Mouse (Mus musculus): ENCODE results near the gene Dync1li2. TPM values are rescaled to one million over a fixed set of nuclear protein-coding genes. Genes with fewer than 3 reads are reported as not detected.
A peak's percentile ranks its signal among the peaks of the same experiment; 100 is the strongest.

The Dync1li2 gene
- polyA plus RNA-seq, 1 experiment from 2014 or later, result 115 TPM

DNA sequence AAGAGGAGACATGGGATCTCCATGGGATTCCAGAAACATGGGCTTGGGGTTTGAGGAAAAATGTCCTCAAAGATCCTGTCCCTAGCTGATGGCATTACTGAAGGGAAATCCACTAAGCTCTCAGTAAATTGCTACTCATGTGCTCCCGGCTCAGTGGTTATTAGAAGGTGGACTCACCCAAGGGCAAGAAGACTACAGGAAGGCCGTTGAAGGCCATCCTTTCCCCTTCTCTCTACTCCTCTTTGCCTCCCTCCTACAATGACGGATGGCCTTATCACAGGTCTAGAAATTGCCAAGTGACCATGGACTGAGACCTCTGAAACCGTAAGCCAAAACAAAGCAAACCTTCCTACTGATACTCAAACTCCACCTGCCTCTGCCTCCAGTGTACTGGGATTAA lies 6.3 kb downstream of the Dync1li2 start:
- no peak overlapping the region for H3K4me3 ChIP-seq
- H3K27me3 ChIP-seq, result no peaks in the 10 kb centered on the region
- peaks cover 88% of the 10 kb centered on the region for H3K36me3 ChIP-seq
- peak overlapping the region; percentile 58; the same call in 1 of the 2 replicates for H3K27ac ChIP-seq
- peaks cover 38% of the 10 kb centered on the region for H3K4me1 ChIP-seq (replicated peaks)
- WGBS, result 95% methylated on average over 4 of the region's 4 CpGs
- no peak for ATAC-seq (ENCODE audit: low FRiP score)
- no peak overlapping the region for H3K4me2 ChIP-seq
- no peak overlapping the region; the same call in 1 of the 2 replicates for H3K9ac ChIP-seq
- no peaks in the 10 kb centered on the region for H3K9me3 ChIP-seq

DNA sequence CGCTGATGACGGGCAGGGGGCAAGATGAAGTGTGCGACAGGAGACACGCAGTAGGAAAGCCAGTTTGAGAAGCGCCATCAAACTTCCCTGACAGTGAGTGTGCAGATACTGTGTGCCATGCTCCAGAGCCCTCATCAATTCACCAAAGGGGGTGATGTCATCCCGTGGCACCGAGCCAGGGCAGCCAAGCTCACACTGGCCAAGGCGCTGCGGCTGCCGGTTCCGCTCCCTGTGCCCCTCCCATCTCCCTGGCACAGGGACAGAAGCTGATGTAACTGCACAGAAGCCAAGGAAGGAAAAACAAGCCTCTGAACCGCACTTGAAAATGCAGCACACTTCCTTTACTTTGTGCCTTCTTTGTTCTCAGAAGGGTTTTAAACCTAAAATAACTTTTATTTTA lies 6.8 kb downstream of the Dync1li2 start:
- Histone ChIP-seq H3K9me3 (no peaks in the 10 kb centered on the region), H3K4me2 (peak overlapping the region; percentile 8), H3K27ac (peak overlapping the region; percentile 66; the same call in 1 of the 2 replicates), H3K9ac (no peak overlapping the region), H3K4me1 (replicated peaks) (peaks cover 32% of the 10 kb centered on the region), H3K27me3 (no peaks in the 10 kb centered on the region), H3K4me3 (no peak overlapping the region), H3K36me3 (peaks cover 93% of the 10 kb centered on the region)
- 33% methylated on average over 12 of the region's 12 CpGs for WGBS
- ATAC-seq (ENCODE audit: low FRiP score), result peak; percentile 93

DNA sequence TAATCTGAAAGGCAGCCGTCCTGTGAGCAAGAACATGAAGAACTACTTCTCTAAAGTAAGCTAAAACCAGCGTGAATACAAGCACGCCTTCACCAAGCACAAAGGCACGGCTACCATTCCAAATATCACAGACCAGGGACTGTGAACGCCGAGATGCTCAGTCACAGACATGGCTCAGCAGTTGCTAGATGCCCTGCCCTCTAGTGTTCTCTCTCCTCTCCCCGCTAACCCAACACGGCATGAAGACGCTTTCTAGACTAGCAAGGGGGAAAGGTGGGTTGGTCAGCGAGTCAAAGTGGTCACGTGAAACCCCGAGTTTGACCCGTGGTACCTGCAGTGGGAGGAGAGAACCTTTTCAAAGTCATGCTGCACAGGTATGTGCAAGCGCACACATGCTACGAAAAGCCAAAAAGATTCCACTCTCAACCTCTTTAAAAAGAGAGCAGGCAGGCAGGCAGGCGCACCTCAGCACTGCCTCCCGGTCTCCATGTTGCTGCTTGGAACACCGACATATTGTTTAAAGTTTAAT lies 8.0 kb downstream of the Dync1li2 start:
- no peak overlapping the region for H3K4me3 ChIP-seq
- no peak overlapping the region for H3K27ac ChIP-seq
- no peaks in the 10 kb centered on the region for H3K9me3 ChIP-seq
- H3K27me3 ChIP-seq, result no peaks in the 10 kb centered on the region
- peaks cover 23% of the 10 kb centered on the region for H3K4me1 ChIP-seq (replicated peaks)
- no peak for ATAC-seq (ENCODE audit: low FRiP score)
- H3K9ac ChIP-seq, result no peak overlapping the region
- H3K36me3 ChIP-seq, result peaks cover 96% of the 10 kb centered on the region
- WGBS, result 89% methylated on average over 18 of the region's 18 CpGs
- no peak overlapping the region for H3K4me2 ChIP-seq

DNA sequence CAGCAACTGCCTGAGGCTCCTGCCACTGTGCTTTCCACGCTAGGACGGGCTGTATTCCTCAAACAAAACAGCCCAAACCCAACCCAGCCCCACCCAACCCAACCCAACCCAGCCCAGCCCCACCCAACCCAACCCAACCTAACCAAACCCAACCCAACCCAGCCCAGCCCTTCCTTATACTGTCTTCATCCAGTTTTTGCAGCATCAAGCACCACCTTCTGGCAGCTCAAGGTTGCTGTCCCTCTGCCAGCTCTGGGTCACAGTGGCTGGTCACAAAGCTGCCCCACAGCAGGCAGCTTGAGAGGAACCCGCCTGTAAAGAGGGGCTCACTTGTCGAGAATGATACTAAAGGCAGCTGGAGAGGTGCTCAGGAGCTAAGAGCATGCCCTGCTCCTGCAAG lies 8.6 kb downstream of the Dync1li2 start:
- H3K4me1 ChIP-seq (replicated peaks), result peaks cover 23% of the 10 kb centered on the region
- 87% methylated on average over 4 of the region's 4 CpGs for WGBS
- H3K36me3 ChIP-seq, result peaks cover 96% of the 10 kb centered on the region
- ATAC-seq (ENCODE audit: low FRiP score), result no peak
- no peak overlapping the region for H3K4me2 ChIP-seq
- H3K9me3 ChIP-seq, result no peaks in the 10 kb centered on the region
- no peak overlapping the region for H3K27ac ChIP-seq
- no peak overlapping the region for H3K4me3 ChIP-seq
- H3K27me3 ChIP-seq, result no peaks in the 10 kb centered on the region
- no peak overlapping the region for H3K9ac ChIP-seq

DNA sequence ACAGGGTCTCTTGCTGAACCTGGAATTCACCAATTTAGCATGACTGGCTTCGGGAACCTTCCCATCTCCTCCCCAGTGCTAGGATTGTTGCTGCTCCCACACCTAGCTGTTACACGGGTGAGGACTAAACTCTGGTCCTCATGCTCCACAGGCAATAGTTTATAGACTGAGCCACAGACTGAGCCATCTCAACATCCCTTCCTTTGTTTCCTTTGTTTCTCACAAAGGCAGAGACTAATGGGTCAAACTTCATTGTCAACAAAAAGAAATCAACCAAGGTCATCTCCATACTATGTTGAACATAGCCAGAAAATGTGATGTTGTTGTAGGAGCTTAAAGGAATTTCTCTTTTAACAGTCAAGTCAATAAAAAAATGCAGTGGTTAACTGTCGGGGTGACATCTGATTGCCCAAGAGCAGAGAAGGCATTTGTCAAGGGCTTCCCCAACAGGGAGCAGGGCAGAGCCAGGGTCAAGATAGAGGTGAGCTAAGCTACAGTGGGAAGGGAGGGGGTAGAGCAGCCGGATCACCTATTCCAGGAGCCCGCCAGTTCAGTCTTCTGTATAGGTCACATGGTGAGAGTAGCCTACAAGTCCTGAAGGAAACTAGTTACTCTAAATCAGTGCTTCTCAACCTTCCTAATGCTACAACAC lies 9.5 kb downstream of the Dync1li2 start:
- H3K4me1 ChIP-seq (replicated peaks), result peaks cover 23% of the 10 kb centered on the region
- H3K9me3 ChIP-seq, result no peaks in the 10 kb centered on the region
- 91% methylated on average over 5 of the region's 5 CpGs for WGBS
- H3K27ac ChIP-seq, result no peak overlapping the region
- H3K27me3 ChIP-seq, result no peaks in the 10 kb centered on the region
- no peak overlapping the region for H3K9ac ChIP-seq
- no peak overlapping the region for H3K4me3 ChIP-seq
- peaks cover 96% of the 10 kb centered on the region for H3K36me3 ChIP-seq
- ATAC-seq (ENCODE audit: low FRiP score), result no peak
- H3K4me2 ChIP-seq, result no peak overlapping the region

DNA sequence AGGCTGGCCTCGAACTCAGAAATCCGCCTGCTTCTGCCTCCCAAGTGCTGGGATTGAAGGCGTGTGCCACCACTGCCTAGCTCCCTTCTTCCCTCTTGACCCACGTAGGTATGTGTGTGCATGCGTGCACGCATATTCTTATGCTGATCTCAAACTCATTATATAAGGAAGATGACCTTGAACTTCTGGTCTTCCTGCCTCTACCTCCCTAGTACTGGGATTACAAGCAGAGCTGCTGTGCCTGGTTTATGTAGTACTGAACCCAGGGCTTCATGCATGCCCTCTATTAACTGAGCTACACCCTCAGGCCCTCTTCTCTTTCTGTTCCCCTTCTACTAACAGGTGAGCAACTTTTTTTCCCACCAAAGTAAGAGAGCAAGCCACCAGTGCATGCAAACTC lies 10.2 kb downstream of the Dync1li2 start:
- no peak overlapping the region for H3K27ac ChIP-seq
- ATAC-seq (ENCODE audit: low FRiP score), result no peak
- WGBS, result 99% methylated on average over 6 of the region's 6 CpGs

DNA sequence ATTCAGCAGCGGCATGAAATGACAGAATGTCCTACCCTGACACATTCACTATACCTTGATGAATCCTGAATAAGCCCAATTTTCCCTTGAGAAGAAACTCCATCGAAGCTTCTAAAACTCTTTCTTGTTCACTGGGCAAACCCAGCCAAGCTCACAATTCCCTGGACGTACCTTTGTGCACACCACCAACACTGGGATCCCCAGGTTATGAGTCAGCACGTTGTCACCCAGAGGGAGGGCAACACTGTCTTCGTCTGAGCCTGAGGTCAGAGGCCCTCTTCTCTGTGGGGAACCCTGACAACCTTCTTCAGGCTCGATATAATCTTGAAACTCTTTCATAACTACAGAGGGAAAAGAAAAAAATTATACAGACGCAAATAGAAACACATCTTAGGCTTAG lies 12.6 kb downstream of the Dync1li2 start:
- Histone ChIP-seq H3K36me3 (peaks cover 99% of the 10 kb centered on the region), H3K9ac (no peak overlapping the region), H3K4me1 (replicated peaks) (peaks cover 9% of the 10 kb centered on the region), H3K4me3 (no peak overlapping the region), H3K4me2 (no peak overlapping the region), H3K9me3 (no peaks in the 10 kb centered on the region), H3K27ac (no peak overlapping the region), H3K27me3 (no peaks in the 10 kb centered on the region)
- 90% methylated on average over 7 of the region's 7 CpGs for WGBS
- no peak for ATAC-seq (ENCODE audit: low FRiP score)

More for the DNA sequence above, 10.2 kb downstream of the Dync1li2 start:
- Histone ChIP-seq H3K4me2 (no peak overlapping the region), H3K4me3 (no peak overlapping the region), H3K9me3 (no peaks in the 10 kb centered on the region), H3K4me1 (replicated peaks) (peaks cover 23% of the 10 kb centered on the region), H3K36me3 (peaks cover 99% of the 10 kb centered on the region), H3K27me3 (no peaks in the 10 kb centered on the region), H3K9ac (no peak overlapping the region)

DNA sequence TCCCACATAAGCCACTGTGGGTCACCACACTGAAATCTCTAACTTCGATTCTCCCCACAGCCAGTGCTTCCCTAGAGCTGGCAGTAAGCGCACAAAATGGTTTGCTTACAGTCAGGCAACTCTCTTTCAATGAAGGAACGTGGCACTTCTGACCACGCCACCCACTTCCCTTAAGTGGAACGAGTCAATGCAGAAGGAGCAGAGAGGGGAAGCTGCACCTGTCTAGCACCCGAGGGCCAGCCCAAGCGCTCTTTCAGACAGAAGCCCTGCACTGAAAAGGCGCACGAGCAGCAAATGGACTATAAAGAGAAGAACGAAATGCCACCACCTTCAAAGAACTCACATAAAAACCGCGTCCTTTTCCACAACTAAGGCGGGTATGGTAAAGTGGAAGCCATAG lies 15.1 kb downstream of the Dync1li2 start:
- Histone ChIP-seq H3K4me3 (no peak overlapping the region), H3K27ac (no peak overlapping the region), H3K9me3 (no peaks in the 10 kb centered on the region), H3K36me3 (peaks cover 100% of the 10 kb centered on the region), H3K27me3 (no peaks in the 10 kb centered on the region), H3K9ac (no peak overlapping the region), H3K4me2 (no peak overlapping the region), H3K4me1 (replicated peaks) (no peaks in the 10 kb centered on the region)
- WGBS, result 93% methylated on average over 13 of the region's 13 CpGs
- ATAC-seq (ENCODE audit: low FRiP score), result no peak

DNA sequence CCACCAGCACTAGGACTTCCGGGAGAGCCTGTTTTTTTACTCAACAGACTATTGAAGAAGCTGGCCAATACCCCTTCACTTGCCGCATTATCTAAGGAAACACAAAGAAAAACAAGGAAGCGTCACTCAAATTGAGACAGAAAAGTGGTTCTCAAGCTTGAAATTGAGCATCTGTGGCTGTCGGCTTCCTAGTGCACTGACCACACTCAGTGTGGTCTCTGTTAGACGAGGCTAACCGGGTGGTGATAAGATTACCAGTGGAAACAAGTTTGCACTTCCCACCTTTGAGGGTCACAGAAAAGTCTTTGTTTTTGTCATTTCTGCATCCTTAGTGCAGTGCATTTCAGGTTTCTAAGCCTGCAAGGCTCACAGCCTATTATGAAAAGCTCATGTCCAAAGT lies 20.5 kb downstream of the Dync1li2 start:
- no peaks in the 10 kb centered on the region for H3K4me1 ChIP-seq (replicated peaks)
- WGBS, result 87% methylated on average over 6 of the region's 6 CpGs
- peaks cover 98% of the 10 kb centered on the region for H3K36me3 ChIP-seq
- H3K4me3 ChIP-seq, result no peak overlapping the region
- no peak overlapping the region for H3K9ac ChIP-seq
- H3K9me3 ChIP-seq, result no peaks in the 10 kb centered on the region
- H3K4me2 ChIP-seq, result no peak overlapping the region
- H3K27me3 ChIP-seq, result no peaks in the 10 kb centered on the region
- no peak for ATAC-seq (ENCODE audit: low FRiP score)
- no peak overlapping the region for H3K27ac ChIP-seq

DNA sequence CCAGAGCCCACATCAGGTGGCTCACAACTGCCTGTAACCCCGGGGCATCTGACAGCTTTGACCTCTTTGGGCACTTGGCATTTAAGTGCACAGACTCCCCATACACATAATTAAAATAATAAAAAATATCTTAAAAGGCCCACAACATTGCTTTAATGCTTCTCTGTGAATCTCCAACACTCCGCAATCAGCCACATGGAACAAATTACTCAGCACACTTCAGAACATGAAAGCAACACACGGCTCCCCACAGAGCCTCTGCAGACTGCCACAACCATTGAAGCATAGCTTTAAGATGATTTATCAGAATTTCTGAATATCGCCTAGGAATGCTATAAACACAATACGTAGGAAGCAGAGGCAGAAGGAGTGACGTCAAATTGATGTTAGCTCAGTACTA lies 26.8 kb downstream of the Dync1li2 start:
- H3K27ac ChIP-seq, result no peak overlapping the region
- H3K36me3 ChIP-seq, result peaks cover 42% of the 10 kb centered on the region
- H3K4me3 ChIP-seq, result no peak overlapping the region
- H3K4me2 ChIP-seq, result no peak overlapping the region
- H3K9ac ChIP-seq, result no peak overlapping the region
- 79% methylated on average over 6 of the region's 6 CpGs for WGBS
- H3K27me3 ChIP-seq, result no peaks in the 10 kb centered on the region
- H3K9me3 ChIP-seq, result no peaks in the 10 kb centered on the region
- ATAC-seq (ENCODE audit: low FRiP score), result no peak
- H3K4me1 ChIP-seq (replicated peaks), result no peaks in the 10 kb centered on the region

DNA sequence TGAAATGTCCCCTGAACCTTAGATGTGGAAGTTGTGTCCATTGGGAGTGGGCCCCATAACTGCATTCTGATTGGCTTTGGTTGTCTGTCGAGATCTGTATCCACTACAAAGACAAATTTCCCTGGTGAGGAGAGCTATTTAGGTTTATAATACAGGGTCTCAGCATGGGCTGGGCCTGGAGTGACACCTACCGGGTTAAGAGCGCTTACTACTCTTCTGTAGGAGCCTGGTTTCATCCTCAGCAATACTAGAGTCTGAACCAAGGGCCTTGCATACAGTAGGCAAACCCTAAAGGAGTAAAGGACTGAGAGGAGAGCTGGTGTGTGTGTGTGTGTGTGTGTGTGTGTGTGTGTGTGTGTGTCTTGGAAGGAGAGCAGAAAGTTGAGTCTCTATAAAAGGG lies 28.6 kb downstream of the Dync1li2 start:
- H3K4me3 ChIP-seq, result no peak overlapping the region
- peaks cover 24% of the 10 kb centered on the region for H3K36me3 ChIP-seq
- ATAC-seq (ENCODE audit: low FRiP score), result 0 out of 2 replicates have a peak, but pooled peaks have one; percentile 19
- no peaks in the 10 kb centered on the region for H3K9me3 ChIP-seq
- no peaks in the 10 kb centered on the region for H3K4me1 ChIP-seq (replicated peaks)
- H3K27ac ChIP-seq, result no peak overlapping the region
- 53% methylated on average over 3 of the region's 3 CpGs for WGBS
- no peak overlapping the region for H3K9ac ChIP-seq
- H3K27me3 ChIP-seq, result no peaks in the 10 kb centered on the region
- no peak overlapping the region for H3K4me2 ChIP-seq

DNA sequence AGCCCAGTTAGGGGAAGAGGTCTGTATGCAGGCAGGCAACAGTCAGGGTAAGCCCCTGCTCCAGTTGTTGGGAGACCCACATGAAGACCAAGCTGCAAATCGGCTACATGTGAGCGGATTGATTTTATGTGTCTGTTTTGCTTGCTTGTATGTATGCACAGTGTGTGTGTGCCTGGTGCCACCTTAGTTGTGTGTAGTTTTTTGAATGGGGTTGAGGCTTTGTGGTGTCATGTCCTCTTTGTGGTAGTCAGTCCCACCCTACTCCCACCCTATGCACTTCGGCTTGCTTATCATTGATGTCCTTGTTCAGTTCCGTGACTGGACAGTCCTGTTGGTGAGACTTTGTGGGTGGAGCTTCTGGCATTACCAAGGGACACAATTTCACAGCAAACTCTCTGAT lies 29.1 kb downstream of the Dync1li2 start:
- Histone ChIP-seq H3K4me3 (no peak overlapping the region), H3K27me3 (no peaks in the 10 kb centered on the region), H3K27ac (no peak overlapping the region), H3K9ac (no peak overlapping the region), H3K4me2 (no peak overlapping the region), H3K36me3 (peaks cover 19% of the 10 kb centered on the region), H3K4me1 (replicated peaks) (no peaks in the 10 kb centered on the region), H3K9me3 (no peaks in the 10 kb centered on the region)
- peak; percentile 52; the same call in 1 of the 2 replicates for ATAC-seq (ENCODE audit: low FRiP score)
- 78% methylated on average over 4 of the region's 4 CpGs for WGBS
